Mouse (Mus musculus) T-helper 17 cell (primary cell): Measurements from ENCODE around the gene Ncmap.

Experiments used
- in situ Hi-C, 2 experiments: fragments of 300-600 bp; cut with MboI, MseI; formaldehyde crosslinking; loops; 1 replicate in 1 of 2; 2 replicates in 1 of 2; pipeline ENCODE4 v1.15.1; 2025; ENCODE audit warnings: high pct_unique_total_duplicates in 2 of 2

Gene Ncmap

GRCm38 (mm10) chr4:135404916-135405315, 6.9 kb upstream of the Ncmap start:
- in situ Hi-C loops: loop anchor here (5.0 kb wide), 2 partner anchors 33 to 53 kb away; partner anchors contain the start of gene Srrm1 (in 1 of the 2)

GRCm38 (mm10) chr4:135404048-135404447, 6.0 kb upstream of the Ncmap start:
- in situ Hi-C loops: no loop called here

- in situ Hi-C loops: no loop called here
Measured at GRCm38 (mm10) chr4:135401881-135402280, 3.9 kb upstream of the Ncmap start.

GRCm38 (mm10) chr4:135397551-135397950, 476 bp downstream of the Ncmap start:
- in situ Hi-C loops: loop anchor here in 1 of 2 experiments (5.0 kb wide), 1 partner anchor 45 kb away; no protein-coding TSS in a partner anchor

- in situ Hi-C loops: loop anchor here in 1 of 2 experiments (5.0 kb wide), 1 partner anchor 46 kb away; no protein-coding TSS in a partner anchor
Measured at GRCm38 (mm10) chr4:135396303-135396702, 1.7 kb downstream of the Ncmap start.

GRCm38 (mm10) chr4:135395375-135395774, 2.7 kb downstream of the Ncmap start:
- in situ Hi-C loops: loop anchor here in 1 of 2 experiments (5.0 kb wide), 1 partner anchor 47 kb away; no protein-coding TSS in a partner anchor

- in situ Hi-C loops: loop anchor here in 1 of 2 experiments (5.0 kb wide), 1 partner anchor 48 kb away; no protein-coding TSS in a partner anchor
Measured at GRCm38 (mm10) chr4:135394666-135395065, 3.4 kb downstream of the Ncmap start.

- in situ Hi-C loops: no loop called here
Measured at GRCm38 (mm10) chr4:135393381-135393780, 4.6 kb downstream of the Ncmap start.

- in situ Hi-C loops: no loop called here
Measured at GRCm38 (mm10) chr4:135392801-135393200, 5.2 kb downstream of the Ncmap start.

GRCm38 (mm10) chr4:135391014-135391413, 7.0 kb downstream of the Ncmap start:
- in situ Hi-C loops: no loop called here

- in situ Hi-C loops: loop anchor here (5.0 to 10.0 kb wide), 2 partner anchors 107 to 279 kb away; partner anchors contain the start of gene Stpg1 (in 1 of the 2)
Measured at GRCm38 (mm10) chr4:135385614-135386013, 12.4 kb downstream of the Ncmap start.

- in situ Hi-C loops: loop anchor here (5.0 to 10.0 kb wide), 2 partner anchors 110 to 282 kb away; partner anchors contain the start of gene Stpg1 (in 1 of the 2)
Measured at GRCm38 (mm10) chr4:135382316-135382715, 15.7 kb downstream of the Ncmap start.

- in situ Hi-C loops: loop anchor here (5.0 to 10.0 kb wide), 2 partner anchors 111 to 283 kb away; partner anchors contain the start of gene Stpg1 (in 1 of the 2)
Measured at GRCm38 (mm10) chr4:135381355-135381754, 16.7 kb downstream of the Ncmap start.

- in situ Hi-C loops: loop anchor here in 1 of 2 experiments (5.0 kb wide), 1 partner anchor 35 kb away; no protein-coding TSS in a partner anchor
Measured at GRCm38 (mm10) chr4:135377241-135377640, 20.8 kb downstream of the Ncmap start.

- in situ Hi-C loops: loop anchor here in 1 of 2 experiments (5.0 kb wide), 1 partner anchor 37 kb away; no protein-coding TSS in a partner anchor
Measured at GRCm38 (mm10) chr4:135375444-135375843, 22.6 kb downstream of the Ncmap start.

- in situ Hi-C loops: loop anchor here in 1 of 2 experiments (5.0 kb wide), 1 partner anchor 34 kb away; no protein-coding TSS in a partner anchor
Measured at GRCm38 (mm10) chr4:135373299-135373698, 24.7 kb downstream of the Ncmap start.

GRCm38 (mm10) chr4:135370372-135370771, 27.7 kb downstream of the Ncmap start:
- in situ Hi-C loops: loop anchor here in 1 of 2 experiments (5.0 kb wide), 1 partner anchor 37 kb away; no protein-coding TSS in a partner anchor

GRCm38 (mm10) chr4:135362828-135363227, 35.2 kb downstream of the Ncmap start:
- in situ Hi-C loops: no loop called here

- in situ Hi-C loops: no loop called here
Measured at GRCm38 (mm10) chr4:135361722-135362121, 36.3 kb downstream of the Ncmap start.

GRCm38 (mm10) chr4:135358736-135359135, 39.3 kb downstream of the Ncmap start:
- in situ Hi-C loops: no loop called here

- in situ Hi-C loops: no loop called here
Measured at GRCm38 (mm10) chr4:135357221-135357920, 40.7 kb downstream of the Ncmap start.

- in situ Hi-C loops: no loop called here
Measured at GRCm38 (mm10) chr4:135355886-135356550, 42.0 kb downstream of the Ncmap start.
